Mouse (Mus musculus) adrenal gland, adult 2 months (tissue): ENCODE data around the gene Acvrl1. TPM values are rescaled to one million over a fixed set of nuclear protein-coding genes. Genes with fewer than 3 reads are reported as not detected.
A peak's percentile ranks its signal among the peaks of the same experiment; 100 is the strongest.

Experiments used
- DNase-seq: peaks from one replicate; pipeline ENCODE4 v3.0.0; 2021
- polyA plus RNA-seq: library from polyadenylated mRNA; depleted of rRNA; stranded (reverse); fragments of >200 nt; gene quantifications from 2 replicates; pipeline ENCODE4 v1.2.3, GENCODE M21; 2012
- total RNA-seq, 2 experiments: library from RNA; stranded (reverse); gene quantifications; 2 replicates each; pipeline ENCODE4 v1.2.3; 2021

Gene Acvrl1
- total and polyA plus RNA-seq, 3 experiments, result 15.0 to 22.6 (median 20.9) TPM

- DNase-seq, result no peak
Observed at GRCm38 (mm10) chr15:101142672-101143071, 14.3 kb downstream of the Acvrl1 start.

GRCm38 (mm10) chr15:101143494-101143893, 15.2 kb downstream of the Acvrl1 start:
- peak; percentile 65 for DNase-seq

GRCm38 (mm10) chr15:101144176-101144575, 15.9 kb downstream of the Acvrl1 start:
- no peak for DNase-seq

GRCm38 (mm10) chr15:101144779-101145178, 16.5 kb downstream of the Acvrl1 start:
- DNase-seq, result no peak

- DNase-seq, result peak; percentile 96
Observed at GRCm38 (mm10) chr15:101145424-101146099, 17.2 kb downstream of the Acvrl1 start.

- no peak for DNase-seq
Observed at GRCm38 (mm10) chr15:101146100-101146965, 18.0 kb downstream of the Acvrl1 start.

GRCm38 (mm10) chr15:101147115-101147909, 19.0 kb downstream of the Acvrl1 start:
- no peak for DNase-seq

- no peak for DNase-seq
Observed at GRCm38 (mm10) chr15:101147910-101148273, 19.6 kb downstream of the Acvrl1 start.

- no peak for DNase-seq
Observed at GRCm38 (mm10) chr15:101148604-101149003, 20.3 kb downstream of the Acvrl1 start.

- no peak for DNase-seq
Observed at GRCm38 (mm10) chr15:101151409-101152261, 23.3 kb downstream of the Acvrl1 start.

- DNase-seq, result no peak
Observed at GRCm38 (mm10) chr15:101154700-101155616, 26.6 kb downstream of the Acvrl1 start.

- no peak for DNase-seq
Observed at GRCm38 (mm10) chr15:101160128-101160527, 31.8 kb downstream of the Acvrl1 start.

- DNase-seq, result no peak
Observed at GRCm38 (mm10) chr15:101160591-101160990, 32.3 kb downstream of the Acvrl1 start.

GRCm38 (mm10) chr15:101161534-101161933, 33.2 kb downstream of the Acvrl1 start:
- no peak for DNase-seq

GRCm38 (mm10) chr15:101163056-101163458, 34.7 kb downstream of the Acvrl1 start:
- peak; percentile 29 for DNase-seq

GRCm38 (mm10) chr15:101163854-101164253, 35.5 kb downstream of the Acvrl1 start:
- DNase-seq, result peak; percentile 67

- no peak for DNase-seq
Observed at GRCm38 (mm10) chr15:101164291-101164690, 36.0 kb downstream of the Acvrl1 start.

GRCm38 (mm10) chr15:101165658-101166437, 37.5 kb downstream of the Acvrl1 start:
- DNase-seq, result no peak

GRCm38 (mm10) chr15:101167553-101167952, 39.2 kb downstream of the Acvrl1 start:
- DNase-seq, result no peak

GRCm38 (mm10) chr15:101169910-101170309, 41.6 kb downstream of the Acvrl1 start:
- no peak for DNase-seq
